Mouse (Mus musculus) hindbrain, embryonic 16.5 days (tissue): ENCODE measurements around the gene Sema3f. TPM values are rescaled to one million over a fixed set of nuclear protein-coding genes. Genes with fewer than 3 reads are reported as not detected.
A peak's percentile ranks its signal among the peaks of the same experiment; 100 is the strongest.
"Not testable (repeated sequence)": the region's sequence is repeated elsewhere in the genome, so short reads cannot be mapped to it uniquely, and the experiment has no call there.

Experiments
- ATAC-seq: fragments of 200-750 bp; cut with Nextera tagmentation; 2 replicates; pipeline ENCODE4 v1.8.0; 2017; ENCODE audit warnings: moderate TSS enrichment, moderate library complexity
- H3K27ac ChIP-seq: fragments of 300-500 bp; sonication (generic); 2 replicates; pipeline ENCODE4 v1.5.1; 2014; ENCODE audit warnings: low read depth, mild to moderate bottlenecking, control low read depth, low read length, moderate library complexity
- H3K27me3 ChIP-seq: fragments of 300-500 bp; sonication (generic); replicated peaks from 2 replicates; pipeline ENCODE4 v1.6.1; 2014; ENCODE audit warnings: low read length; ENCODE audit not compliant: control insufficient read depth, insufficient read depth
- H3K36me3 ChIP-seq: fragments of 300-500 bp; sonication (generic); 2 replicates; pipeline ENCODE4 v1.6.1; 2014; ENCODE audit warnings: mild to moderate bottlenecking, low read length, moderate library complexity, mixed read lengths; ENCODE audit not compliant: control insufficient read depth, insufficient read depth
- H3K4me1 ChIP-seq: fragments of 300-500 bp; sonication (generic); 2 replicates; pipeline ENCODE4 v1.6.1; 2014; ENCODE audit warnings: low read depth, low read length; ENCODE audit not compliant: control insufficient read depth, insufficient read depth
- H3K4me2 ChIP-seq: fragments of 300-500 bp; sonication (generic); 2 replicates; pipeline ENCODE4 v1.6.1; 2014; ENCODE audit warnings: mild to moderate bottlenecking, low read length, control low read depth, moderate library complexity
- H3K4me3 ChIP-seq: fragments of 300-500 bp; sonication (generic); 2 replicates; pipeline ENCODE4 v1.5.1; 2014; ENCODE audit warnings: mild to moderate bottlenecking, low read length, control low read depth, moderate library complexity
- H3K9ac ChIP-seq: fragments of 300-500 bp; sonication (generic); 2 replicates; pipeline ENCODE4 v1.6.1; 2014; ENCODE audit warnings: low read depth, mild to moderate bottlenecking, control low read depth, low read length, moderate library complexity
- H3K9me3 ChIP-seq: fragments of 300-500 bp; sonication (generic); 2 replicates; pipeline ENCODE4 v1.6.1; 2014; ENCODE audit warnings: mild to moderate bottlenecking, low read length, moderate library complexity; ENCODE audit not compliant: control insufficient read depth
- WGBS: fragments of 180-500 bp; shearing (Covaris S2); extraction: QIAGEN DNeasy Blood & Tissue Kit; methylation state at CpG from one replicate; pipeline ENCODE4 v1.1.7; 2014; 5-methylcytosine and 5-hydroxymethylcytosine counted together
- polyA plus RNA-seq: library from polyadenylated mRNA; unstranded; fragments of >200 nt; fragmentation: Nextera tagmentation; extraction: Ambion mirVana; gene quantifications from 2 replicates; pipeline ENCODE4 v1.2.1, GENCODE M21; 2015

The Sema3f gene
- polyA plus RNA-seq, 1 experiment from 2014 or later, result 10.0 TPM

DNA sequence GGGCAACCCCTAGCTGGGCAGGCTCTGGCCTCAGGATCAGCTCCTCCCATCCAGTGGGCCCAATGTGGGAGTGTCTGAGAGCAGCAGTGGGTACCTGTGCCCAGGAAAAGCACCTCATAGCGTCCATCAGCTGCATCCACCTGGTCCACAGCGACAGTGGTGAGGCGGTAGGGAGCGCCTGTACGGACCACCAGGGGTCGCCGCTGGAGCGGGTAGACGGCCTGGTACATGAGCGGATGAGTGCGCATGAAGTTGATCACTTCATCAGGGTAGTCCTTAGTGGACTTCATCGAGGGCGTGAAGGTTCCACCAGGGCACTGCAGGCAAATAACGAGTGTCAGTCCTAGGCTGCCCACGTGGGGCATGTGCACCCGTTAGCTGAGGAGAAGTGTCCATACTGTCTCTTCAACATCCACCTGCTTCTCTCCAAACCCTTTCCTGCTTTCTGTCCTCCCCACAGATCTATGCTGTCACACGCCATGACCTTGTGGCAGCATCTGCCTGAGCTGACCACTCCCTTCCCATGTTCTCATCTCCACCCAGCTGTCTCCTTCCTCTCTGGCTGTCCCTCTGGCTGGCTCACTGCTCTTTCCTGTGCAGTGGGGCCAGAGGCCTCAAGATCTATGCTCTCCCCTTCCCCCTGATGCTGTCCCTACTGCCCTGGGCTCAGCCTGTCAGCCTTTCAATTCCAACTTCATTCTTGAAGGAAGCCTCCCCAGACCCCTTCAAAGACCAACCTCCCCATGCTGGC lies 24.9 kb downstream of the Sema3f start:
- no peaks in the 10 kb centered on the region for H3K4me1 ChIP-seq
- H3K9ac ChIP-seq, result no peak overlapping the region
- peak; percentile 60 for ATAC-seq
- H3K27ac ChIP-seq, result no peak overlapping the region
- no peaks in the 10 kb centered on the region for H3K9me3 ChIP-seq
- WGBS, result 34% methylated on average over 17 of the region's 17 CpGs
- H3K36me3 ChIP-seq, result peaks cover 21% of the 10 kb centered on the region
- H3K27me3 ChIP-seq, result no peaks in the 10 kb centered on the region
- H3K4me3 ChIP-seq, result no peak overlapping the region
- no peak overlapping the region for H3K4me2 ChIP-seq

DNA sequence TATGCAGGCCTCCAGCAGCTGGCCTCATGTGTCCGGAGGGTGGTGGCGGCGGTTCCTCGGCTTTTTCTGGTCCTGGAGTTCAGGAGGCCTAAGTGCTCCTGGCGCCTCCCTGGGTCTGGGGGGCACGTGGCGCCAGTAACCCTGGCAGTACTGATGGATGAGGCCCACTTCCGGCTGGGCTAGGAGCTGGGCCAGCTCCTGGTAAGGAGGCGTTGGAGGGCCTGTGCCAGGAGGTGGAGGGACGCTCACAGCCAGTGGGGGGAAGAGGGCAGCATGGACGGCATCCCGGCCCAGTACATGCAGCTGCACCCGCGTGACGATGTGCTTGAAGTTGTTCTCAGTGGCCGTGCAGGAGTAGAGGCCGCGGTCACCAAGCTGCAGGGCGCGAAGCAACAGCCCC lies 27.9 kb downstream of the Sema3f start:
- ATAC-seq, result no peak

DNA sequence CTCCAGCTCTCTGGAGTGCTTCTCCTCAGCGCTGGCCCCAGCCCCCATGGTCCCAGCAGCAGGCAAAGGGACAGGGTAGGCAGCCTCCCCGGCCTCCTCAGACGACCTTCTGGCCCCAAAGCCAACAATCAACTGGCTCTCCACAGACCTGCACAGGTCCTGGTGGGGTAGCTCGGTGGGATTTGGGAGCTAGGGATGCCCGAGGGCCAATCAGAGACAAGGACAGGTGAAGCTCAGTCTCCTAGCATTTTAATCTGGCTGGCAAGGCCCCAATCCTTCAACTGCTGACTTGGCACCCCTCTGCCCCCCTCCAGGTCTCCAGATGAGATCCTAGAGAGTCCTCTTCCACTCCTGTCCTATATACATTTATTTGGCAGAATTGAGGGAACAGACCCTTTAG lies 30.8 kb downstream of the Sema3f start, which contains the start of gene Gnat1:
Gene Gnat1, minus strand, starts transcription at position 212 of the 400 bp plus-strand sequence.
- Histone ChIP-seq H3K4me1 (peaks cover 8% of the 10 kb centered on the region), H3K27ac (no peak within 1 kb of the TSS), H3K4me2 (no peak within 1 kb of the TSS), H3K27me3 (peaks cover 16% of the 10 kb centered on the region), H3K9ac (peak within 1 kb of the TSS; percentile 17; the same call in 1 of the 2 replicates), H3K4me3 (no peak within 1 kb of the TSS), H3K9me3 (no peaks in the 10 kb centered on the region), H3K36me3 (peaks cover 17% of the 10 kb centered on the region; the same call in 1 of the 2 replicates)
- no peak for ATAC-seq
- WGBS, result 53% methylated on average over 5 of the region's 5 CpGs

More for the DNA sequence above, 27.9 kb downstream of the Sema3f start:
- Histone ChIP-seq H3K27ac (no peak overlapping the region), H3K4me1 (no peaks in the 10 kb centered on the region), H3K4me3 (no peak overlapping the region), H3K36me3 (peaks cover 18% of the 10 kb centered on the region), H3K27me3 (peaks cover 2% of the 10 kb centered on the region; the same call in 1 of the 2 replicates), H3K9ac (no peak overlapping the region), H3K4me2 (no peak overlapping the region), H3K9me3 (no peaks in the 10 kb centered on the region)
- 87% methylated on average over 20 of the region's 20 CpGs for WGBS

- no peak overlapping the region for H3K4me3 ChIP-seq
- H3K4me2 ChIP-seq, result no peak overlapping the region
- peaks cover 17% of the 10 kb centered on the region for H3K27me3 ChIP-seq
- no peaks in the 10 kb centered on the region for H3K9me3 ChIP-seq
- H3K9ac ChIP-seq, result no peak overlapping the region
- 92% methylated on average over 2 of the region's 2 CpGs for WGBS
- no peak for ATAC-seq
- peaks cover 8% of the 10 kb centered on the region for H3K4me1 ChIP-seq
- H3K36me3 ChIP-seq, result peaks cover 12% of the 10 kb centered on the region; the same call in 1 of the 2 replicates
- H3K27ac ChIP-seq, result no peak overlapping the region
These were observed 31.4 kb downstream of the Sema3f start for GRCm38 (mm10) chr9:107678861-107679260.

DNA sequence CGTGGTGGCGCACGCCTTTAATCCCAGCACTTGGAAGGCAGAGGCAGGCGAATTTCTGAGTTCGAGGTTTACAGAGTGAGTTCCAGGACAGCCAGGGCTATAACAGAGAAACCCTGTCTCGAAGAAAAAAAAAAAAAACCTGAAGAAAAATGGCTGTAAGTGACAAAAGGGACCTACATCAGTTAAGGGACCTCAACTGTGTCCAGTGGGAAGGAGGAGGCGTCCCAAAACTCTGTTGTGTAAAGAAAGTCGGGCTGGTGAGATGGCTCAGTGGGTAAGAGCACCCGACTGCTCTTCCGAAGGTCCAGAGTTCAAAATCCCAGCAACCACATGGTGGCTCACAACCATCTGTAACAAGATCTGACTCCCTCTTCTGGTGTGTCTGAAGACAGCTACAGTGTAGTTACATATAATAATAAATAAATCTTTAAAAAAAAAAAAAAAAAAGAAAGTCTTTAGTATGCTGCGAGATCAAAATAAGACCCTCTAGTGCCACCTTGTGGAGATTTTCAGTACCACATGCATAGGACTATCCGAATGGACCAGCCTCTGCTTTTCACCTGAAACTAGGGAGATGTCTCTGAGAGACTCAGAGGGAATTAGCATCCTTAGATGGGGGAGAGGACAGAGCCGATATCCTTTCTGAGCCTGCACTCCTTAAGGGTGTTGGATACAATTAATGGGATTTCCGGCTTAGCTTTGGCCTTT lies 32.3 kb downstream of the Sema3f start:
- H3K27me3 ChIP-seq, result peaks cover 17% of the 10 kb centered on the region
- not testable (repeated sequence) for H3K4me3 ChIP-seq, ATAC-seq, H3K27ac ChIP-seq, H3K4me2 ChIP-seq, H3K4me1 ChIP-seq, H3K36me3 ChIP-seq, H3K9ac ChIP-seq, H3K9me3 ChIP-seq
- 37% methylated on average over 14 of the region's 14 CpGs for WGBS

DNA sequence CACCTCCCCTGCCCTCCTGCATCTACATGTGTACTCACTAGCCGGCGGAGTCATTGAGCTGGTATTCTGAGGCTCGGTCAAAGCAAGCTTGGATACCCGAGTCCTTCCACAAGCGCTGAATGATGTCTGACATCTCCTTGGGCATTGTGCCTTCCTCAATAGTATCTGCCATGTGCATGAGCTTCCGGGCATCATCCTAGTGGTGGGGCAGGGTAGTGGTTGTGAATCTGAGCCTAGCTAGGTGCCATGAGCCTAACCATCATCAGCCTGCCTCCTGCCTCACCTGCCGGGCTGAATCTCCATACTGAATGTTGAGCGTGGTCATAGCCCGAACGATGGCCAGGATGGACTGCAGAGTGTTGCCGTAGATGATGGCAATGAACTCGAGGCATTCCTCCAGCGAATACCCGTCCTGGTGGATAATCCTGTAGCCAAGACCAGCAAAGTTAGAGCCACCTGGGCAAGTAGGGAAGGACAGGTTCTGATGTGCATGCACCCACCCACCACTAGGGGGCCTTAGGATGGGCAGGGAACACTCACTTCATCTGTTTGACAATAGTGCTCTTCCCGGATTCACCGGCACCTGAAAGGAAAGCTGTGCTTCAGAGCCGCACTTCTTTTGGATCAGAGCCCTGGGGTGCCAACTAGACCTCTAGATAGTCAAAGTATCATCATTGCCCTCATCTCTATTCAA lies 33.0 kb downstream of the Sema3f start:
- Histone ChIP-seq H3K9ac (no peak overlapping the region), H3K4me3 (no peak overlapping the region), H3K36me3 (0 out of 2 replicates have a peak, but pooled peaks cover under 1% of the 10 kb centered on the region), H3K27ac (no peak overlapping the region), H3K27me3 (peaks cover 17% of the 10 kb centered on the region), H3K4me1 (peaks cover 8% of the 10 kb centered on the region), H3K9me3 (no peaks in the 10 kb centered on the region), H3K4me2 (no peak overlapping the region)
- 22% methylated on average over 17 of the region's 17 CpGs for WGBS
- peak; percentile 12; the same call in 1 of the 2 replicates for ATAC-seq

GRCm38 (mm10) chr9:107676302-107676701 lies 34.0 kb downstream of the Sema3f start:
- no peak overlapping the region for H3K27ac ChIP-seq
- H3K36me3 ChIP-seq, result no peaks in the 10 kb centered on the region
- H3K4me1 ChIP-seq, result peaks cover 8% of the 10 kb centered on the region
- peak overlapping the region; percentile 58 for H3K9ac ChIP-seq
- peak overlapping the region; percentile 34 for H3K4me3 ChIP-seq
- H3K27me3 ChIP-seq, result peaks cover 17% of the 10 kb centered on the region
- H3K4me2 ChIP-seq, result peak overlapping the region; percentile 61
- H3K9me3 ChIP-seq, result no peaks in the 10 kb centered on the region
- peak; percentile 29 for ATAC-seq
- WGBS, result under 1% methylated on average over 25 of the region's 25 CpGs

GRCm38 (mm10) chr9:107675671-107676301 lies 34.5 kb downstream of the Sema3f start:
- H3K4me1 ChIP-seq, result peaks cover 8% of the 10 kb centered on the region
- WGBS, result under 1% methylated on average over 39 of the region's 39 CpGs
- ATAC-seq, result peak; percentile 67
- peak overlapping the region; percentile 58 for H3K9ac ChIP-seq
- peak overlapping the region; percentile 34 for H3K4me3 ChIP-seq
- H3K9me3 ChIP-seq, result no peaks in the 10 kb centered on the region
- peaks cover 17% of the 10 kb centered on the region for H3K27me3 ChIP-seq
- H3K4me2 ChIP-seq, result peak overlapping the region; percentile 61
- H3K27ac ChIP-seq, result no peak overlapping the region
- no peaks in the 10 kb centered on the region for H3K36me3 ChIP-seq
